Mouse (Mus musculus): Measurements from ENCODE around the gene Gm42791.

Gene Gm42791

GRCm38 (mm10) chr5:148994706-148995414, at the start of gene Gm42791:
Gene Gm42791, minus strand, starts transcription at chr5:148995147.
- peak; percentile 78 to 81 for DNase-seq

GRCm38 (mm10) chr5:149044067-149044466, 49.1 kb upstream of the Gm42791 start:
- DNase-seq = no peak

- DNase-seq = no peak
These were observed 48.3 kb upstream of the Gm42791 start for GRCm38 (mm10) chr5:149043240-149043639.

- peak in 1 of 2 experiments; percentile 47 for DNase-seq
These were observed 44.9 kb upstream of the Gm42791 start for GRCm38 (mm10) chr5:149039825-149040224.

GRCm38 (mm10) chr5:149037729-149038128, 42.8 kb upstream of the Gm42791 start:
- DNase-seq = no peak

- no peak for DNase-seq
These were observed 42.0 kb upstream of the Gm42791 start for GRCm38 (mm10) chr5:149036920-149037319.

- no peak for DNase-seq
These were observed 37.5 kb upstream of the Gm42791 start for GRCm38 (mm10) chr5:149032438-149032837.

- peak; percentile 78 to 81 for DNase-seq
These were observed 36.3 kb upstream of the Gm42791 start for GRCm38 (mm10) chr5:149031199-149031750.

GRCm38 (mm10) chr5:149030103-149030502, 35.2 kb upstream of the Gm42791 start:
- DNase-seq = peak; percentile 57 to 77

GRCm38 (mm10) chr5:149028394-149028793, 33.4 kb upstream of the Gm42791 start:
- no peak for DNase-seq

- no peak for DNase-seq
These were observed 32.4 kb upstream of the Gm42791 start for GRCm38 (mm10) chr5:149027389-149027788.

- DNase-seq = no peak
These were observed 26.2 kb upstream of the Gm42791 start for GRCm38 (mm10) chr5:149021120-149021519.

- DNase-seq = no peak
These were observed 25.7 kb upstream of the Gm42791 start for GRCm38 (mm10) chr5:149020681-149021062.

- DNase-seq = no peak
These were observed 25.2 kb upstream of the Gm42791 start for GRCm38 (mm10) chr5:149020059-149020680.

GRCm38 (mm10) chr5:149017666-149018415, 22.9 kb upstream of the Gm42791 start:
- DNase-seq = no peak

- DNase-seq = no peak
These were observed 22.2 kb upstream of the Gm42791 start for GRCm38 (mm10) chr5:149017181-149017580.

GRCm38 (mm10) chr5:149016261-149016660, 21.3 kb upstream of the Gm42791 start:
- peak in 1 of 2 experiments; percentile 2 for DNase-seq

GRCm38 (mm10) chr5:149015335-149016201, 20.6 kb upstream of the Gm42791 start:
- DNase-seq = peak; percentile 30 to 36

- DNase-seq = peak in 1 of 2 experiments; percentile 19
These were observed 19.8 kb upstream of the Gm42791 start for GRCm38 (mm10) chr5:149014600-149015268.

- peak in 1 of 2 experiments; percentile 26 for DNase-seq
These were observed 19.0 kb upstream of the Gm42791 start for GRCm38 (mm10) chr5:149013817-149014508.

GRCm38 (mm10) chr5:149009111-149009510, 14.2 kb upstream of the Gm42791 start:
- DNase-seq = no peak

Measured in thymus, postnatal 36 days (tissue).